Mouse (Mus musculus) effector memory CD4-positive, alpha-beta T cell, adult 7 months (primary cell): ENCODE results near the gene Gpr55. TPM values are rescaled to one million over a fixed set of nuclear protein-coding genes. Genes with fewer than 3 reads are reported as not detected.

Experiments
- polyA plus RNA-seq: library from polyadenylated mRNA; unstranded; fragments of 100-300 nt; shearing (Covaris generic); gene quantifications from one replicate; pipeline ENCODE4 v1.2.1, GENCODE M21; 2017

Gpr55 gene
- polyA plus RNA-seq = 11.1 TPM

DNA sequence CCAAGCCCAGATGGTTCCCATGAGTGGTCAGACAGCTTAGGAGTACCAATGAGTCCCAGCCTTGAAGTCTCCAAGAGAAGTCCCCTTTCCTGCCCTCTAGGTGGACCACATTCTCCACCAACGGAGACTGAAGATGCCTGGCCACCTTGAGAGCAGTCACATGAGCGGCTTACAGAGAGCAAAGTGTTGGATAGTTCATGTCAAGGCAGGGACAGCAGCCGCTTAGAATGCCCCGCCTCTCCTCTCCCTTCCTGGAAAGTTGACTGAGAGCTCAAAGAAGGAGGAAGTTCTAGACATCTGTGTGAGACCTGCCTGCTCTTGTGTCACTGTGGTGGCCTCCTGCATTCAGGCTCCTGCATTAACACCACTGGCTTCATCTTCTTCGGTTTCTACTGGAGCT is at the start of gene Gpr55:
Gene Gpr55, minus strand, starts transcription at position 135 of the 400 bp plus-strand sequence.

DNA sequence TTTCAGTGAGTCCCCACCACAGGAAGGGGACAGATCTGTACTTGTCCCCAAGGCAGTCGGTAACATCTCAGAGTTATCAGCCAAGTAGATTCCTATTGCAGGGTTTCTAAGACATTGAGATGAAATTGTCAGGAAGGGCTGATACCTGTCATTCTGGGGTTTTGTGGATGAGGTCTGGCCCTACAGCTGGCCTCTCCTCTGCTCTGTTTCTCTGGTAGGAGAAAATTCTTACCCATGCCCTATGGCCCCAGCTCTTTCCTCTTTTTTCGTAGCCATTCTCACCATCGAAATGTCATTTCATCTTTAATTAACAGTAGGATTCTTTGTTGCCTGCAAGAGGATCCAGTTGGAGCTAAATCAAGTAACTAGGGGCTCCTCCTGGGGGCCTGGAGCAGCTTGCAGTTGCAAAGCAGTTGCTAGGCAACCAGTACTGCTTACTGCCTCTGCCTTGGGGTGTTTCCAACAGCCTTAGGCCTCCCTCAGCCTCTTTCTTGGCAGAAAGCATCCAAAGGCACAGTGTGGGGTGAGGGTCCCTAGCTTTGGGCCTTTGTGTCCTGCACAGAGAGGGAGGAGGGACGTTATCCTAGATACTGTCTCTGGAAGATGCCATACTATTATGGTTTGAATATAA is 32.6 kb downstream of the Gpr55 start, which contains the start of gene 4933407L21Rik:
Gene 4933407L21Rik, plus strand, starts transcription at position 427 of the 631 bp plus-strand sequence.

DNA sequence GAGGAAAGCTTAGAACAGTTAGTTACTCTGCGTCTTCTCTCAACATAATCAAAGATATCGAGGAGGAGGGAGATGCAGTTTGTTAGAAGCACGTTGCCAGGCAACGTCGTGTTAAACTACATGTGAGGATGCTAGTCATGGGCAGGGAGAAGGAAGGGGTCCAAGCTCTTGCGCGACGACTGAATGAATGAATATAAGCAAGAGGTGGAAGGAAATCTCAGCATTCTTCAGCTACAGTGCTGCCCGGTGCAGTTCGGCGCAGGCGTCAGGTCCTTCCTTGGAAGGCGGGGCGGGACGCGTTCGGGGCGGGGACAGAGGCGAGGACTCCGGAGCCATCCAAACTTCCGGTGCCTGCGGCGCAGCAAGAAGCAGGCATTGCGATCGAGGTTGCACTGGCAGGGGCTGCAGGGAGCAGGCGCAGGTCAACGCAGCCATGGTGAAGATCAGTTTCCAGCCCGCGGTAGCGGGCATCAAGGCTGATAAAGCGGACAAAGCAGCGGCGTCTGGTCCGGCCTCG is 66.5 kb downstream of the Gpr55 start, which contains the start of gene Itm2c:
Gene Itm2c, plus strand, starts transcription at position 51 of the 517 bp plus-strand sequence.

Other genes with a start within 250 kb of the Gpr55 start
- gene A630001G21Rik, start 182.4 kb downstream of the Gpr55 start, polyA plus RNA-seq = 27.2 TPM
- gene Cab39, start 167.6 kb downstream of the Gpr55 start, polyA plus RNA-seq = 160 TPM
- gene Itm2c, start 66.7 kb downstream of the Gpr55 start, polyA plus RNA-seq = 196 TPM
- gene 4933407L21Rik, start 32.5 kb downstream of the Gpr55 start, polyA plus RNA-seq = 0.71 TPM
- not detected for gene Spata3, start 55.8 kb upstream of the Gpr55 start, polyA plus RNA-seq
- gene 2810459M11Rik, start 84.9 kb upstream of the Gpr55 start, polyA plus RNA-seq = 0.38 TPM
- gene Psmd1, start 103.4 kb upstream of the Gpr55 start, polyA plus RNA-seq = 63.9 TPM
- not detected for gene Htr2b, start 151.0 kb upstream of the Gpr55 start, polyA plus RNA-seq
- not detected for gene Gm21972, start 172.6 kb upstream of the Gpr55 start, polyA plus RNA-seq
- 6.5 TPM for gene Armc9, start 193.8 kb upstream of the Gpr55 start, polyA plus RNA-seq